Mouse (Mus musculus) MEL (cell line): ENCODE measurements around the gene Atrnl1. TPM values are rescaled to one million over a fixed set of nuclear protein-coding genes. Genes with fewer than 3 reads are reported as not detected.

Experiments used
- DNase-seq: peaks from one replicate; pipeline ENCODE4 v3.0.0; 2011; ENCODE audit warnings: low read depth, low spot score
- H3K27ac ChIP-seq: 2 replicates; pipeline ENCODE4 v1.5.1; 2012; ENCODE audit warnings: low read depth, mild to moderate bottlenecking, control low read depth, low read length, moderate library complexity; ENCODE audit not compliant: control insufficient read depth
- H3K27me3 ChIP-seq, 2 experiments: fragments of 150-350 bp in 1 of 2; sonication (generic) in 1 of 2; 2 replicates each; pipeline ENCODE4 v1.6.1; 2012; ENCODE audit warnings: low read length in 2 of 2, mild to moderate bottlenecking in 2 of 2, improper control_type of control experiment in 1 of 2, moderate library complexity in 1 of 2; ENCODE audit not compliant: insufficient read depth in 2 of 2, control insufficient read depth in 1 of 2
- H3K36me3 ChIP-seq, 2 experiments: 2 replicates each; pipeline ENCODE4 v1.6.1; 2012 to 2014; ENCODE audit warnings: low read length in 2 of 2, improper control_type of control experiment in 1 of 2, inconsistent platforms in 1 of 2, mild to moderate bottlenecking in 1 of 2; ENCODE audit not compliant: insufficient read depth in 2 of 2, control insufficient read depth in 1 of 2
- H3K4me1 ChIP-seq, 2 experiments: fragments of 150-350 bp in 1 of 2; sonication (generic) in 1 of 2; 2 replicates each; pipeline ENCODE4 v1.6.1; 2012; ENCODE audit warnings: low read length in 2 of 2, improper control_type of control experiment in 1 of 2, mild to moderate bottlenecking in 1 of 2; ENCODE audit not compliant: insufficient read depth in 2 of 2, control insufficient read depth in 1 of 2
- H3K4me3 ChIP-seq, 2 experiments: fragments of 150-350 bp in 1 of 2; sonication (generic) in 1 of 2; 2 replicates each; pipeline ENCODE4 v1.5.1; 2012; ENCODE audit warnings: low read depth in 2 of 2, low read length in 2 of 2, mild to moderate bottlenecking in 2 of 2, moderate library complexity in 2 of 2, control low read depth in 1 of 2, improper control_type of control experiment in 1 of 2; ENCODE audit not compliant: control insufficient read depth in 1 of 2, insufficient read depth in 1 of 2
- H3K79me2 ChIP-seq: 2 replicates; pipeline ENCODE4 v1.6.1; 2012; ENCODE audit warnings: mild to moderate bottlenecking, low read length, moderate library complexity; ENCODE audit not compliant: control insufficient read depth, poor library complexity, insufficient read depth
- H3K9ac ChIP-seq: 2 replicates; pipeline ENCODE4 v1.6.1; 2012; ENCODE audit warnings: low read depth, mild to moderate bottlenecking, control low read depth, low read length, moderate library complexity; ENCODE audit not compliant: control insufficient read depth, poor library complexity, severe bottlenecking
- H3K9me3 ChIP-seq: fragments of 150-350 bp; sonication (generic); replicated peaks from 2 replicates; pipeline ENCODE4 v1.6.1; 2012; ENCODE audit warnings: mild to moderate bottlenecking, low read length, improper control_type of control experiment, moderate library complexity; ENCODE audit not compliant: insufficient read depth
- CHD1 ChIP-seq: IDR thresholded peaks from 2 replicates; pipeline ENCODE4 v1.6.1; 2012; ENCODE audit warnings: low read depth, mild to moderate bottlenecking, inconsistent platforms, low read length, improper control_type of control experiment
- CTCF ChIP-seq, 3 experiments: IDR thresholded peaks in 2 of 3; conservative IDR thresholded peaks in 1 of 3; 2 replicates each; pipeline ENCODE4 v1.5.1; 2011 to 2012; ENCODE audit warnings: low read length in 3 of 3, low read depth in 2 of 3, mild to moderate bottlenecking in 2 of 3, improper control_type of control experiment in 1 of 3, inconsistent platforms in 1 of 3, mixed read lengths in 1 of 3, moderate library complexity in 1 of 3; ENCODE audit not compliant: control insufficient read depth in 1 of 3, insufficient read depth in 1 of 3, poor library complexity in 1 of 3, severe bottlenecking in 1 of 3
- ELF1 ChIP-seq: IDR thresholded peaks from 2 replicates; pipeline ENCODE4 v1.6.1; 2014; ENCODE audit warnings: low read depth, mild to moderate bottlenecking, inconsistent platforms, low read length, improper control_type of control experiment, moderate library complexity
- ETS1 ChIP-seq: IDR thresholded peaks from 2 replicates; pipeline ENCODE4 v1.6.1; 2012; ENCODE audit warnings: low read depth, mild to moderate bottlenecking, inconsistent platforms, low read length, improper control_type of control experiment, moderate library complexity
- HCFC1 ChIP-seq: IDR thresholded peaks from 2 replicates; pipeline ENCODE4 v1.6.1; 2012; ENCODE audit warnings: low read depth, mild to moderate bottlenecking, inconsistent platforms, low read length, improper control_type of control experiment, moderate library complexity
- JUND ChIP-seq: IDR thresholded peaks from 2 replicates; pipeline ENCODE4 v1.6.1; 2011; ENCODE audit warnings: low read depth, mild to moderate bottlenecking, improper control_type of control experiment, low read length
- KAT2A ChIP-seq: conservative IDR thresholded peaks from 2 replicates; pipeline ENCODE4 v1.6.1; 2012; ENCODE audit warnings: low read depth, low read length, improper control_type of control experiment, inconsistent platforms
- MAFK ChIP-seq: IDR thresholded peaks from 2 replicates; pipeline ENCODE4 v1.6.1; 2011; ENCODE audit warnings: low read depth, mild to moderate bottlenecking, low read length, improper control_type of control experiment, borderline replicate concordance
- MEF2A ChIP-seq: IDR thresholded peaks from 2 replicates; pipeline ENCODE4 v1.6.1; 2014; ENCODE audit warnings: low read depth, mild to moderate bottlenecking, inconsistent platforms, low read length, improper control_type of control experiment; ENCODE audit not compliant: poor library complexity, insufficient replicate concordance, severe bottlenecking; ENCODE audit errors: extremely low read depth
- MXI1 ChIP-seq: IDR thresholded peaks from 2 replicates; pipeline ENCODE4 v1.6.1; 2011; ENCODE audit warnings: mild to moderate bottlenecking, low read depth, low read length, improper control_type of control experiment
- MYB ChIP-seq: IDR thresholded peaks from 2 replicates; pipeline ENCODE4 v1.6.1; 2011; ENCODE audit warnings: mild to moderate bottlenecking, low read depth, low read length, improper control_type of control experiment
- NELFE ChIP-seq: IDR thresholded peaks from 2 replicates; pipeline ENCODE4 v1.6.1; 2011; ENCODE audit warnings: low read depth, low read length, improper control_type of control experiment
- POLR2A ChIP-seq, 2 experiments: IDR thresholded peaks; 2 replicates each; pipeline ENCODE4 v1.6.1; 2011 to 2012; ENCODE audit warnings: low read length in 2 of 2, mild to moderate bottlenecking in 2 of 2, control low read depth in 1 of 2, improper control_type of control experiment in 1 of 2, low read depth in 1 of 2, moderate library complexity in 1 of 2; ENCODE audit not compliant: control insufficient read depth in 1 of 2, insufficient read depth in 1 of 2, poor library complexity in 1 of 2
- RCOR1 ChIP-seq: IDR thresholded peaks from 2 replicates; pipeline ENCODE4 v1.6.1; 2012; ENCODE audit warnings: low read depth, mild to moderate bottlenecking, inconsistent platforms, low read length, improper control_type of control experiment
- SMC3 ChIP-seq: IDR thresholded peaks from 2 replicates; pipeline ENCODE4 v1.6.1; 2011; ENCODE audit warnings: low read depth, low read length, improper control_type of control experiment
- TAL1 ChIP-seq: IDR thresholded peaks from 2 replicates; pipeline ENCODE4 v1.6.1; 2012; ENCODE audit warnings: mild to moderate bottlenecking, inconsistent platforms, low read length, moderate library complexity, mixed read lengths
- TBP ChIP-seq: IDR thresholded peaks from 2 replicates; pipeline ENCODE4 v1.8.0; 2011; ENCODE audit warnings: low read depth, low read length, improper control_type of control experiment
- USF1 ChIP-seq: IDR thresholded peaks from 2 replicates; pipeline ENCODE4 v1.6.1; 2014; ENCODE audit warnings: low read depth, mild to moderate bottlenecking, inconsistent platforms, low read length, improper control_type of control experiment, moderate library complexity
- USF2 ChIP-seq, 2 experiments: IDR thresholded peaks; 2 replicates each; pipeline ENCODE4 v1.6.1; 2011 to 2012; ENCODE audit warnings: improper control_type of control experiment in 2 of 2, low read length in 2 of 2, borderline replicate concordance in 1 of 2, inconsistent platforms in 1 of 2, low read depth in 1 of 2, mild to moderate bottlenecking in 1 of 2; ENCODE audit not compliant: insufficient read depth in 1 of 2
- ZKSCAN1 ChIP-seq: IDR thresholded peaks from 2 replicates; pipeline ENCODE4 v1.6.1; 2012; ENCODE audit warnings: low read depth, mild to moderate bottlenecking, inconsistent platforms, low read length, improper control_type of control experiment, moderate library complexity
- ZNF384 ChIP-seq: IDR thresholded peaks from 2 replicates; pipeline ENCODE4 v1.6.1; 2012; ENCODE audit warnings: low read depth, mild to moderate bottlenecking, inconsistent platforms, low read length, improper control_type of control experiment
- polyA plus RNA-seq, 2 experiments: library from polyadenylated mRNA; stranded (reverse) in 1 of 2; unstranded in 1 of 2; fragments of >175 nt in 1 of 2; fragments of >200 nt in 1 of 2; gene quantifications; 2 replicates each; pipeline versions ENCODE4 v1.2.1 to v1.2.4; 2012; ENCODE audit warnings: low replicate concordance in 2 of 2, low read depth in 1 of 2; ENCODE audit not compliant: insufficient read length in 2 of 2, insufficient read depth in 1 of 2, missing spikeins in 1 of 2
- total RNA-seq: library from RNA; depleted of rRNA; stranded (reverse); fragments of 300-350 nt; gene quantifications from 2 replicates; pipeline ENCODE4 v1.2.3, GENCODE M21; 2012

Gene Atrnl1
- total and polyA plus RNA-seq, 3 experiments, result 6.4 to 8.2 TPM; not detected in 1

DNA sequence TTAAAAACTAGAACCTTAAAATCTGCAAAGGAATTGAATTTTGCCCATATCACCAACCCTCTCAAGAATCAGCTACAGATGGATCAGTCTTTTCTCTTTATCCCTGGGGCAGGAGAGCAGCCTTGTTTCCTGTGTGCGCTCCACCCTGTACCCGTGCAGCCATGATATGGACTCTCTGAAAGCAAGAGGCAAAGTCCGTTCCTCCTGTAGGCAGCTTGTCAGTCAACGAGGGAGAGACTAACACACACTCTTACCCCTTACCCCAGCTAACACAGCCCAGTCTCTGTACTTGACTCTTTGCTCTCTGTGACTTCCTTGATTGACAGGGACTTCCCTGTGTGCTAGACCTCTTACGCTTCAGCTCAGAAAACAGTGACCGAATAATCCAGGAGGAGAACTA lies 333.8 kb downstream of the Atrnl1 start:
- Histone ChIP-seq H3K9ac (no peak overlapping the region), H3K4me3 (no peak overlapping the region), H3K27me3 (no peaks in the 10 kb centered on the region), H3K36me3 (peaks cover 0 to 3% of the 10 kb centered on the region in 2 experiments; a peak in 2 of 4 replicates), H3K9me3 (no peaks in the 10 kb centered on the region), H3K27ac (no peak overlapping the region), H3K79me2 (no peaks in the 10 kb centered on the region), H3K4me1 (peaks cover 0 to 5% of the 10 kb centered on the region in 2 experiments; a peak in 2 of 4 replicates)
- DNase-seq, result no peak
- TF ChIP-seq MXI1 (no peak), POLR2A (IDR thresholded peaks at IDR 0.05; ENCODE audit: control insufficient read depth in 1 of 2, insufficient read depth in 1 of 2, low read depth in 1 of 2, low read length in 2 of 2, poor library complexity in 1 of 2) (no peak), MYB (no peak), USF1 (no peak), ZKSCAN1 (no peak), HCFC1 (no peak), ETS1 (no peak), RCOR1 (no peak), KAT2A (no peak), TAL1 (no peak), JUND (no peak), MEF2A (no peak), CTCF (IDR thresholded peaks at IDR 0.05 in 2 of 3, conservative IDR thresholded peaks at IDR 0.05 in 1 of 3; ENCODE audit: control insufficient read depth in 1 of 3, insufficient read depth in 1 of 3, low read depth in 2 of 3, low read length in 3 of 3, poor library complexity in 1 of 3, severe bottlenecking in 1 of 3) (no peak), CHD1 (no peak), USF2 (IDR thresholded peaks at IDR 0.05; ENCODE audit: borderline replicate concordance in 1 of 2, insufficient read depth in 1 of 2, low read depth in 1 of 2, low read length in 2 of 2) (no peak)

DNA sequence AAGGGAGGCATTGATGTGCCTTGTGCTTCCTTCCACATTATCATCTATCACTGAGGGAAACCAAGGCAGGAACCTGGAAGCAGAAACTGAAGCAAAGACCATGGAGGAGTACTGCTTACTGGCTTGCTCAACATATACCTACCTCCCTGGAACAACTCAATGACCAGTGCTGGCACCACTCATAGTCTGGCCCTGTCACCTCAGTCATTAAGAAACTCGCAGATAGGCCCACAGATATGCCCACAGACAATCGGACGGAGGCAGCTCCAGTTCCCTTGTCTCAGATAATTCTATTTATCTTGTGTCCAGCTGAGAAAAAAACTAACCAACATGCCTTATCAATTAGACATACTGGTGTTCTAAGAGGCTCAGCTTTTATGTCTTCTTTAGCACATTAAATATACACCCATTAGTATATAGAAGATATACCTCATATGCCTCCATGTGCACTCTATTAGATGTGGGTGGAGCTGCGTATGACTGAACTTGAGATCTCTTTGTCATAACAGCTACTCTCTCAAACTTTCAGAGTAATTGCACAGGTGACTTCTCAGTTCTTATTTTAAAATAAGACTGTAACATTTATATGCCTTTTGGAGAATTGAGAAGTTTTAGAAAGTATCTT lies 334.9 kb downstream of the Atrnl1 start:
- Histone ChIP-seq H3K27me3 (no peaks in the 10 kb centered on the region), H3K36me3 (peaks cover 0 to 3% of the 10 kb centered on the region in 2 experiments; a peak in 2 of 4 replicates), H3K4me3 (no peak overlapping the region), H3K4me1 (peaks cover 0 to 5% of the 10 kb centered on the region in 2 experiments; a peak in 2 of 4 replicates), H3K9ac (no peak overlapping the region), H3K79me2 (no peaks in the 10 kb centered on the region), H3K27ac (no peak overlapping the region), H3K9me3 (no peaks in the 10 kb centered on the region)
- no peak for DNase-seq
- TF ChIP-seq NELFE (no peak), TBP (no peak), SMC3 (no peak), ELF1 (no peak), MAFK (no peak), ZNF384 (no peak), CTCF (IDR thresholded peaks at IDR 0.05 in 2 of 3, conservative IDR thresholded peaks at IDR 0.05 in 1 of 3; ENCODE audit: control insufficient read depth in 1 of 3, insufficient read depth in 1 of 3, low read depth in 2 of 3, low read length in 3 of 3, poor library complexity in 1 of 3, severe bottlenecking in 1 of 3) (no peak), CHD1 (no peak)
